Mouse (Mus musculus) liver, postnatal 0 days (tissue): Measurements from ENCODE around the gene Lrrc4. TPM values are rescaled to one million over a fixed set of nuclear protein-coding genes. Genes with fewer than 3 reads are reported as not detected.

Experiments
- ATAC-seq: fragments of 200-750 bp; cut with Nextera tagmentation; 2 replicates; pipeline ENCODE4 v1.8.0; 2017; ENCODE audit warnings: mild to moderate bottlenecking, moderate library complexity
- DNase-seq: peaks from one replicate; pipeline ENCODE4 v3.0.0-alpha.2; 2016
- H3K27ac ChIP-seq: fragments of 300-500 bp; sonication (generic); 2 replicates; pipeline ENCODE4 v1.5.1; 2014; ENCODE audit warnings: antibody characterized with exemption, moderate library complexity, mild to moderate bottlenecking, low read depth
- H3K27me3 ChIP-seq: fragments of 300-500 bp; sonication (generic); 2 replicates; pipeline ENCODE4 v1.6.1; 2014; ENCODE audit warnings: low read length, control low read depth, mixed read lengths; ENCODE audit not compliant: insufficient read depth
- H3K36me3 ChIP-seq: fragments of 300-500 bp; sonication (generic); replicated peaks from 2 replicates; pipeline ENCODE4 v1.6.1; 2014; ENCODE audit warnings: mild to moderate bottlenecking, control low read depth, low read length, moderate library complexity, mixed read lengths; ENCODE audit not compliant: insufficient read depth
- H3K4me1 ChIP-seq: fragments of 300-500 bp; sonication (generic); 2 replicates; pipeline ENCODE4 v1.6.1; 2014; ENCODE audit warnings: antibody characterized with exemption, mild to moderate bottlenecking, control low read depth; ENCODE audit not compliant: insufficient read depth
- H3K4me2 ChIP-seq: fragments of 300-500 bp; sonication (generic); 2 replicates; pipeline ENCODE4 v1.6.1; 2014; ENCODE audit warnings: low read depth, mild to moderate bottlenecking, low read length, moderate library complexity, mixed read lengths
- H3K4me3 ChIP-seq: fragments of 300-500 bp; sonication (generic); 2 replicates; pipeline ENCODE4 v1.5.1; 2014; ENCODE audit warnings: low read depth, low read length
- H3K9ac ChIP-seq: fragments of 300-500 bp; sonication (generic); replicated peaks from 2 replicates; pipeline ENCODE4 v1.6.1; 2014; ENCODE audit warnings: mild to moderate bottlenecking, moderate library complexity
- H3K9me3 ChIP-seq: fragments of 300-500 bp; sonication (generic); 2 replicates; pipeline ENCODE4 v1.6.1; 2016; ENCODE audit warnings: mild to moderate bottlenecking, control low read depth, low read length, mixed read lengths
- CTCF ChIP-seq: sonication (generic); IDR thresholded peaks from 2 replicates; pipeline ENCODE4 v1.5.1; 2016; ENCODE audit warnings: antibody characterized with exemption, low read depth
- EP300 ChIP-seq: IDR thresholded peaks from 2 replicates; pipeline ENCODE4 v1.6.1; 2016; ENCODE audit warnings: antibody characterized with exemption, low read depth, mild to moderate bottlenecking
- WGBS: fragments of 180-500 bp; shearing (Covaris S2); extraction: QIAGEN DNeasy Blood & Tissue Kit; methylation state at CpG from one replicate; pipeline ENCODE4 v1.1.7; 2014; ENCODE audit not compliant: insufficient replicate concordance; 5-methylcytosine and 5-hydroxymethylcytosine counted together
- polyA plus RNA-seq: library from polyadenylated mRNA; unstranded; fragments of >200 nt; fragmentation: Nextera tagmentation; extraction: Ambion mirVana; gene quantifications from 2 replicates; pipeline ENCODE4 v1.2.1, GENCODE M21; 2015

The Lrrc4 gene
- polyA plus RNA-seq, 1 experiment from 2014 or later, result 0.08 TPM

DNA sequence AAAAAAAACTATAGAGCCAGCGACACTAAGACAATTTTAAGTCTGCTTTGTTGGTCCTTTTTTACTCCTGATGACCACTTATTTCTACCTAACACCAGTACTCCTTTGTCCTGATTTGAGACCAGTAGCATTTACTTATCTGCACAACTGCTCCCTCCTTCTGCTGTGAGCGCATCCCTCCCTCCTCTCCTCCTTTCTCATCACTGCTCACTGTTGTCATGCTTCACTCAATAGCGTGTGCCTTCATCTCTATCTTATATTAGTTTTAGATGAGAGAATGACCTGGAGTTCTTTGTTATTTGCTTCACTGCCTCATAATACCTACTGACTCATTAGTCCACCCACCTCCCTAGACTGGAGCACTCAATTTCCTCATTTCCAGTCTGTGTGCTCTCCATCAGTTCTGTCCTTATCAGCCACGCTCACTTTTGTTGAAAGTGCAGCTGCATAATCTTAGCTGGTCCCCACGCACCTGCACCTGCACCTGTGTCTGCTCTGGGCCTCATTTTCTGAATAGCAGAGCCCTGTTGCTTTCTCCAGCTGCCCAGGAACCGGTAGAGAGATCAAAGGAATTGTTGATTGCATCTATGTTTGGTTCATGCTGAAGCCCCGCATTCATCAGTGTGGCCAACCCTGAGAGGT, 114.2 kb downstream of the Lrrc4 start:
- H3K4me3 ChIP-seq, result no peak overlapping the region
- no peak for ATAC-seq
- DNase-seq, result no peak
- no peaks in the 10 kb centered on the region for H3K36me3 ChIP-seq
- no peak overlapping the region for H3K9ac ChIP-seq
- no peaks in the 10 kb centered on the region for H3K9me3 ChIP-seq
- no peak overlapping the region for H3K4me2 ChIP-seq
- 70% methylated on average over 7 of the region's 7 CpGs for WGBS
- no peaks in the 10 kb centered on the region for H3K27me3 ChIP-seq
- H3K27ac ChIP-seq, result no peak overlapping the region
- no peak for TF ChIP-seq CTCF
- no peak for TF ChIP-seq EP300
- H3K4me1 ChIP-seq, result no peaks in the 10 kb centered on the region

DNA sequence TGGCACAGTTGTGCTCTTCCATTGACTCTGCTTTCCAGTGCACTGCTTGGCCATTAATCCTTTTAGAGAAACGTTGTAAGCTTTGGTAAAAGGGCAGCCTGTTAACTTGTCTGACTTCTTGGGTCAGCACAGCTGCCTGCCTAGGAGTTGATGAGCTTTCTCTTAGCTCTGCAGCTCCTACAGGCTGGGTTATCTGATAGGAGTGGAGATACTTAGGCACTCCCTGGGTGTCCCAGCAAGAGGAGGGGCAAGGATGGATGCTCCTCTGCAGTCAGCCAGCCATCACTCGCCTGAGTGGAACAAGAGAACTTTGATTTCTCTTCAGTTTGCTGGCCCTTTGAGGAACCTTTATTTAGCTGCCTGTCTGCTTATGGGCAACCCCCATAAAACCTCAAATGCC, 121.5 kb downstream of the Lrrc4 start:
- Histone ChIP-seq H3K4me1 (peaks cover 16% of the 10 kb centered on the region), H3K27me3 (no peaks in the 10 kb centered on the region), H3K4me2 (no peak overlapping the region), H3K27ac (no peak overlapping the region), H3K36me3 (peaks cover 10% of the 10 kb centered on the region; the same call in 1 of the 2 replicates), H3K4me3 (no peak overlapping the region), H3K9me3 (no peaks in the 10 kb centered on the region), H3K9ac (no peak overlapping the region)
- 48% methylated on average over 2 of the region's 2 CpGs for WGBS
- no peak for TF ChIP-seq CTCF
- TF ChIP-seq EP300, result no peak
- ATAC-seq (no peak; the same call in 1 of the 2 replicates), DNase-seq (no peak)

- DNase-seq, result peak; percentile 36
- Histone ChIP-seq H3K9me3 (no peaks in the 10 kb centered on the region), H3K27me3 (no peaks in the 10 kb centered on the region), H3K4me2 (no peak overlapping the region), H3K27ac (0 out of 2 replicates have a peak overlapping the region, but pooled peaks have one; percentile 22), H3K4me3 (no peak overlapping the region), H3K4me1 (peaks cover 20% of the 10 kb centered on the region), H3K9ac (no peak overlapping the region), H3K36me3 (peaks cover 10% of the 10 kb centered on the region; the same call in 1 of the 2 replicates)
- peak; percentile 86 for ATAC-seq
- no peak for TF ChIP-seq CTCF
- TF ChIP-seq EP300, result peak; percentile 88
- 55% methylated on average over 12 of the region's 12 CpGs for WGBS
These were observed 124.5 kb downstream of the Lrrc4 start for GRCm38 (mm10) chr6:28706976-28707592.

GRCm38 (mm10) chr6:28706108-28706975, 125.2 kb downstream of the Lrrc4 start:
- Histone ChIP-seq H3K9ac (no peak overlapping the region), H3K4me2 (no peak overlapping the region), H3K9me3 (no peaks in the 10 kb centered on the region), H3K27me3 (no peaks in the 10 kb centered on the region), H3K4me1 (peaks cover 20% of the 10 kb centered on the region), H3K27ac (0 out of 2 replicates have a peak overlapping the region, but pooled peaks have one; percentile 22), H3K4me3 (no peak overlapping the region), H3K36me3 (peaks cover 10% of the 10 kb centered on the region; the same call in 1 of the 2 replicates)
- DNase-seq (no peak), ATAC-seq (no peak)
- no peak for TF ChIP-seq EP300
- TF ChIP-seq CTCF, result no peak
- 78% methylated on average over 8 of the region's 8 CpGs for WGBS

- 53% methylated on average over 6 of the region's 6 CpGs for WGBS
- peaks cover 20% of the 10 kb centered on the region for H3K4me1 ChIP-seq
- TF ChIP-seq CTCF (no peak), EP300 (peak; percentile 77)
- no peak overlapping the region for H3K27ac ChIP-seq
- no peak overlapping the region for H3K4me3 ChIP-seq
- no peaks in the 10 kb centered on the region for H3K9me3 ChIP-seq
- H3K9ac ChIP-seq, result no peak overlapping the region
- ATAC-seq, result peak; percentile 29
- H3K27me3 ChIP-seq, result no peaks in the 10 kb centered on the region
- H3K36me3 ChIP-seq, result peaks cover 10% of the 10 kb centered on the region; the same call in 1 of the 2 replicates
- 0 out of 2 replicates have a peak overlapping the region, but pooled peaks have one; percentile 14 for H3K4me2 ChIP-seq
- DNase-seq, result no peak
These were observed 126.0 kb downstream of the Lrrc4 start for GRCm38 (mm10) chr6:28705384-28706107.
